Mouse (Mus musculus): ENCODE measurements around the gene Sars2. TPM values are rescaled to one million over a fixed set of nuclear protein-coding genes. Genes with fewer than 3 reads are reported as not detected.

Gene Sars2
- total RNA-seq, 2 experiments from 2014 or later = 10.4 to 21.6 TPM

DNA sequence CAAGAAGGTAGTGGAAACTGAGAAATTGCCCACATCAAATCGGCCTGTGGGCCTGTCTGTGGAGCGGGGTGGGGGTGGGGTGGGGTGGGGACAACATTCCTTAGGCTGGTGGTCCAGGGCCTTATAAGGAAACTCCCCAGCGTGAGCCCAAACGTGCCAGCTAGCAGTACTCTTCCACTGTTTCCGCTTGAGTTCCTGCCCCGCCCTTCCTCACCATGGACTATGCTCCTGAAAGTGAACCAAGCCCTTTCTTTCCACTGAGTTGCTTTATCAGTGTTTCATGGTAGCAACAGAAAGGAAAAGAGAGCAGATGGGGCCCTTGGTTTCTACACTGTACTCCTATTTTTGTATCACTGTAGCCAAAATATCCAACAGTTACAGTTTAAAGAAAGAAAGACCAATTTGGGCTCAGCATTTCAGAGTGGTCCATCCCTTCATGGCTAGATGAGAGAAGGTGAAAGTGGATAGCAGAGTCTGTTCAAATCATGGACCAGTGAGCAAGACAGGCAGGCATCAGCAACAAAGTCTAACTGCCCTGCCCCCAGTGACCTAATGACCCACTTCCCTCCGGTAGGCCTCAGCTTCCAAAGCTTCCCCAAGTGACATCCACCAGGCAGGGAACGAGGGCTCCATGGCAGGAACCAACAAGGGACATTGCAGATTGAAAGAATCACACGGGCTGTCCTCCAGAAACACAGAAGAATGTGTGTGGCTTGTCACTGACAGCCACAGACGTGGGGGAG lies 61.2 kb downstream of the Sars2 start:
- ATAC-seq (replicated peaks; ENCODE audit: poor library complexity, severe bottlenecking) = peak; percentile 29; the same call in 1 of the 2 replicates

Other genes with a start within 250 kb of the Sars2 start
- gene Ifnl2, start 231.5 kb upstream of the Sars2 start, total RNA-seq (2014; fragmentation: Nextera tagmentation) = not detected in 2 replicates
- gene Ifnl2, start 231.5 kb upstream of the Sars2 start, total RNA-seq (2017) = not detected in 2 replicates
- gene Ifnl3, start 219.2 kb upstream of the Sars2 start, total RNA-seq (2014; fragmentation: Nextera tagmentation) = not detected in 2 replicates
- gene Ifnl3, start 219.2 kb upstream of the Sars2 start, total RNA-seq (2017) = not detected in 2 replicates
- not detected in 2 replicates for gene Sycn, start 201.1 kb upstream of the Sars2 start, total RNA-seq (2014; fragmentation: Nextera tagmentation)
- gene Sycn, start 201.1 kb upstream of the Sars2 start, total RNA-seq (2017) = not detected in 2 replicates
- gene Nccrp1, start 194.7 kb upstream of the Sars2 start, total RNA-seq (2014; fragmentation: Nextera tagmentation) = not detected in 2 replicates
- not detected in 2 replicates for gene Nccrp1, start 194.7 kb upstream of the Sars2 start, total RNA-seq (2017)
- gene Samd4b, start 143.8 kb upstream of the Sars2 start, total RNA-seq (2014; fragmentation: Nextera tagmentation) = 17.5 and 25.0 TPM in 2 replicates
- 3.4 and 3.9 TPM in 2 replicates for gene Samd4b, start 143.8 kb upstream of the Sars2 start, total RNA-seq (2017)
- gene Pak4, start 143.8 kb upstream of the Sars2 start, total RNA-seq (2014; fragmentation: Nextera tagmentation) = 3.2 and 3.7 TPM in 2 replicates
- 3.4 and 6.4 TPM in 2 replicates for gene Pak4, start 143.8 kb upstream of the Sars2 start, total RNA-seq (2017)
- not detected in 2 replicates for gene Acp7, start 110.7 kb upstream of the Sars2 start, total RNA-seq (2014; fragmentation: Nextera tagmentation)
- not detected in 2 replicates for gene Acp7, start 110.7 kb upstream of the Sars2 start, total RNA-seq (2017)
- 4.3 TPM in 1 of 2 replicates, not detected in the other for gene Fbxo27, start 49.1 kb upstream of the Sars2 start, total RNA-seq (2014; fragmentation: Nextera tagmentation)
- gene Fbxo27, start 49.1 kb upstream of the Sars2 start, total RNA-seq (2017) = 0.17 TPM in 1 of 2 replicates, not detected in the other
- 1.3 and 3.3 TPM in 2 replicates for gene Fbxo17, start 25.2 kb upstream of the Sars2 start, total RNA-seq (2014; fragmentation: Nextera tagmentation)
- gene Fbxo17, start 25.2 kb upstream of the Sars2 start, total RNA-seq (2017) = 1.3 and 2.1 TPM in 2 replicates
- gene Mrps12, start 172 bp upstream of the Sars2 start, total RNA-seq (2014; fragmentation: Nextera tagmentation) = 125 and 177 TPM in 2 replicates
- gene Mrps12, start 172 bp upstream of the Sars2 start, total RNA-seq (2017) = 33.2 and 41.8 TPM in 2 replicates
- not detected in 2 replicates for gene Ccer2, start 14.2 kb downstream of the Sars2 start, total RNA-seq (2014; fragmentation: Nextera tagmentation)
- gene Ccer2, start 14.2 kb downstream of the Sars2 start, total RNA-seq (2017) = not detected in 2 replicates
- 49.5 and 50.5 TPM in 2 replicates for gene Sirt2, start 24.7 kb downstream of the Sars2 start, total RNA-seq (2014; fragmentation: Nextera tagmentation)
- 13.9 and 28.8 TPM in 2 replicates for gene Sirt2, start 24.7 kb downstream of the Sars2 start, total RNA-seq (2017)
- 22.0 and 36.0 TPM in 2 replicates for gene Nfkbib, start 25.5 kb downstream of the Sars2 start, total RNA-seq (2014; fragmentation: Nextera tagmentation)
- gene Nfkbib, start 25.5 kb downstream of the Sars2 start, total RNA-seq (2017) = 20.0 and 24.1 TPM in 2 replicates
- 67.9 and 72.3 TPM in 2 replicates for gene Rinl, start 47.0 kb downstream of the Sars2 start, total RNA-seq (2014; fragmentation: Nextera tagmentation)
- 55.9 and 75.5 TPM in 2 replicates for gene Rinl, start 47.0 kb downstream of the Sars2 start, total RNA-seq (2017)
- gene Hnrnpl, start 66.5 kb downstream of the Sars2 start, total RNA-seq (2014; fragmentation: Nextera tagmentation) = 466 and 510 TPM in 2 replicates
- 276 and 296 TPM in 2 replicates for gene Hnrnpl, start 66.5 kb downstream of the Sars2 start, total RNA-seq (2017)
- 125 and 134 TPM in 2 replicates for gene Ech1, start 83.2 kb downstream of the Sars2 start, total RNA-seq (2014; fragmentation: Nextera tagmentation)
- gene Ech1, start 83.2 kb downstream of the Sars2 start, total RNA-seq (2017) = 76.3 and 99.3 TPM in 2 replicates
- 20.5 and 20.8 TPM in 2 replicates for gene Lgals4, start 91.9 kb downstream of the Sars2 start, total RNA-seq (2014; fragmentation: Nextera tagmentation)
- gene Lgals4, start 91.9 kb downstream of the Sars2 start, total RNA-seq (2017) = 3.9 and 6.6 TPM in 2 replicates
- not detected in 2 replicates for gene Lgals7, start 121.9 kb downstream of the Sars2 start, total RNA-seq (2014; fragmentation: Nextera tagmentation)
- not detected in 2 replicates for gene Lgals7, start 121.9 kb downstream of the Sars2 start, total RNA-seq (2017)
- not detected in 2 replicates for gene Capn12, start 139.4 kb downstream of the Sars2 start, total RNA-seq (2014; fragmentation: Nextera tagmentation)
- 0.13 TPM in 1 of 2 replicates, not detected in the other for gene Capn12, start 139.4 kb downstream of the Sars2 start, total RNA-seq (2017)
- 85.8 and 94.3 TPM in 2 replicates for gene Actn4, start 220.3 kb downstream of the Sars2 start, total RNA-seq (2014; fragmentation: Nextera tagmentation)
- 40.2 and 47.1 TPM in 2 replicates for gene Actn4, start 220.3 kb downstream of the Sars2 start, total RNA-seq (2017)
- 474 TPM in 2 replicates for gene Eif3k, start 239.9 kb downstream of the Sars2 start, total RNA-seq (2014; fragmentation: Nextera tagmentation)
- gene Eif3k, start 239.9 kb downstream of the Sars2 start, total RNA-seq (2017) = 400 and 462 TPM in 2 replicates
- 46.1 and 62.3 TPM in 2 replicates for gene Map4k1, start 240.1 kb downstream of the Sars2 start, total RNA-seq (2014; fragmentation: Nextera tagmentation)
- 42.4 and 48.7 TPM in 2 replicates for gene Map4k1, start 240.1 kb downstream of the Sars2 start, total RNA-seq (2017)

Data from granulocyte monocyte progenitor cell, adult 5-6 weeks (primary cell).